Mouse (Mus musculus): Measurements from ENCODE around the gene Peg3.

DNA sequence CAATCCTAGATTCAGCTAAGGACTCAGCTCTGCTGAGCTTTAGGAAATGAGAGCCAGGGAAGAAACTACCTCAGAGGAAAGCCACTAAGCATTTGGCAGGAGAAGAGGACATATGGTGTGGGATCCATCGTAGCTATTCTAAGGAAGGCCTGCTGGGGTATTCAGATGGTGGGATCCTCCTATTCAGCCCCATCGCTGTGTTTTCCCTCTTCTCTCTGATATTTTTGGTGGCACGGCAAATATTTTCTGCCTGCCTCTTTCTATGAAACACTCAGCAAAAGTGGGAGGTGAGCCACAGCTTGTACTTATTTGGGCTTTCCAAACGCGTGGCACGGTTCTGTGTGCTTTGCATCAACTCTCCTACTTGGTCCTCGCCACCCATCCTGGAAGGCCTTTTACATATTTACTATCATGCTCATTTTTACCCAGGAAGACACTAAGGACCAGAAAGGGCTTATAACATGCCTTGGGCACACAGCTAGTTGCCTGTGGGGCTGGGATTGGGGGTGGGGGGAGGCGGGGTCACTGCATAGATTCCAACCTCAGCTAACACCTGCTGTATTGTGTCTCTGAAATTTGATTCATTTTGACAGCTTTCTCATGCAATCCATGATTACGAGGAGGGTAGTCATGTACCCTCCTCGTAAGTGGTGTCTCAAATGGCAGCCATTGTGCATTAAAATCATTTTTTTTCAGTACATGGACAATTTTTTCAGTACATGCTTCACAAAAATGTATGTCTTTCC lies 46.3 kb upstream of the Peg3 start:
- TF ChIP-seq GATA1 (IDR thresholded peaks at IDR 0.05; ENCODE audit: borderline replicate concordance, low read length) = no peak
- TF ChIP-seq FLI1 (IDR thresholded peaks at IDR 0.05; ENCODE audit: low read length) = no peak

Measured in megakaryocyte, embryonic 14.5 days (primary cell).